Mouse (Mus musculus) heart, embryonic 15.5 days (tissue): ENCODE results near the gene Atp6v1b1. TPM values are rescaled to one million over a fixed set of nuclear protein-coding genes. Genes with fewer than 3 reads are reported as not detected.
A peak's percentile ranks its signal among the peaks of the same experiment; 100 is the strongest.
"Not testable (repeated sequence)": the region's sequence is repeated elsewhere in the genome, so short reads cannot be mapped to it uniquely, and the experiment has no call there.

Experiments used
- ATAC-seq: fragments of 200-750 bp; cut with Nextera tagmentation; replicated peaks from 2 replicates; pipeline ENCODE4 v1.8.0; 2017; ENCODE audit warnings: low read depth, moderate TSS enrichment; ENCODE audit not compliant: insufficient number of reproducible peaks, insufficient read depth, low FRiP score
- H3K27ac ChIP-seq: fragments of 300-500 bp; sonication (generic); 2 replicates; pipeline ENCODE4 v1.5.1; 2015; ENCODE audit warnings: mild to moderate bottlenecking, inconsistent platforms
- H3K27me3 ChIP-seq: fragments of 300-500 bp; sonication (generic); 2 replicates; pipeline ENCODE4 v1.6.1; 2015; ENCODE audit warnings: inconsistent platforms
- H3K36me3 ChIP-seq: fragments of 300-500 bp; sonication (generic); 2 replicates; pipeline ENCODE4 v1.6.1; 2015; ENCODE audit warnings: mild to moderate bottlenecking, inconsistent platforms
- H3K4me1 ChIP-seq: fragments of 300-500 bp; sonication (generic); replicated peaks from 2 replicates; pipeline ENCODE4 v1.6.1; 2015; ENCODE audit warnings: inconsistent platforms
- H3K4me2 ChIP-seq: fragments of 300-500 bp; sonication (generic); 2 replicates; pipeline ENCODE4 v1.6.1; 2015; ENCODE audit warnings: inconsistent platforms, mild to moderate bottlenecking, moderate library complexity
- H3K4me3 ChIP-seq: fragments of 300-500 bp; sonication (generic); 2 replicates; pipeline ENCODE4 v1.5.1; 2015; ENCODE audit warnings: mild to moderate bottlenecking, inconsistent platforms
- H3K9ac ChIP-seq: fragments of 300-500 bp; sonication (generic); 2 replicates; pipeline ENCODE4 v1.6.1; 2015; ENCODE audit warnings: mild to moderate bottlenecking, inconsistent platforms
- H3K9me3 ChIP-seq: fragments of 300-500 bp; sonication (generic); replicated peaks from 2 replicates; pipeline ENCODE4 v1.6.1; 2016; ENCODE audit warnings: inconsistent platforms
- WGBS: fragments of 180-500 bp; shearing (Covaris S2); methylation state at CpG from one replicate; pipeline ENCODE4 v1.1.7; 2015; ENCODE audit warnings: mixed read lengths; 5-methylcytosine and 5-hydroxymethylcytosine counted together
- polyA plus RNA-seq: library from polyadenylated mRNA; unstranded; fragments of >200 nt; fragmentation: Nextera tagmentation; extraction: Ambion mirVana; gene quantifications from 2 replicates; pipeline ENCODE4 v1.2.1, GENCODE M21; 2015

Atp6v1b1 gene
- polyA plus RNA-seq, 1 experiment from 2014 or later, result not detected

DNA sequence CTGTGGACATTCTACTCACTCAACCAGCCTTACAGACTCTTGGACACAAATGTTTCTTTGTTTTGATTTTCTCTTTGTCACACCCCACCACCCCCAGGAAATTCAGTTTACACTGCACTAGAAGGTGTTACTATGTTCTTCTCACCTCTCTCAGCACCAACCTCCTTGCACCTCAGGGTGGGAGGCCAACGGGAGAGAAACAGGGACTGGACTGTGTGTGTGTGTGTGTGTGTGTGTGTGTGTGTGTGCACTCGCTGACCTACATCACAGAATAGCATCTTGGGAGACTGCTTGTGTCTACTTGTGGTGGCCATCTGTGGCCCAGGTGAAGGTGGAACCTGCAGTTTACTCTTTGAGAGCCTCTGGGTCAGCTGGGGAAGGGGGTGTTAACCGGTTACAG, 43.6 kb downstream of the Atp6v1b1 start:
- H3K4me3 ChIP-seq, result no peak overlapping the region
- H3K9me3 ChIP-seq, result no peaks in the 10 kb centered on the region
- H3K36me3 ChIP-seq, result no peaks in the 10 kb centered on the region
- WGBS, result 69% methylated on average over 3 of the region's 3 CpGs
- no peaks in the 10 kb centered on the region for H3K27me3 ChIP-seq
- ATAC-seq, result no peak
- no peak overlapping the region for H3K9ac ChIP-seq
- peaks cover 4% of the 10 kb centered on the region; the same call in 1 of the 2 replicates for H3K4me1 ChIP-seq
- H3K4me2 ChIP-seq, result no peak overlapping the region
- no peak overlapping the region for H3K27ac ChIP-seq

DNA sequence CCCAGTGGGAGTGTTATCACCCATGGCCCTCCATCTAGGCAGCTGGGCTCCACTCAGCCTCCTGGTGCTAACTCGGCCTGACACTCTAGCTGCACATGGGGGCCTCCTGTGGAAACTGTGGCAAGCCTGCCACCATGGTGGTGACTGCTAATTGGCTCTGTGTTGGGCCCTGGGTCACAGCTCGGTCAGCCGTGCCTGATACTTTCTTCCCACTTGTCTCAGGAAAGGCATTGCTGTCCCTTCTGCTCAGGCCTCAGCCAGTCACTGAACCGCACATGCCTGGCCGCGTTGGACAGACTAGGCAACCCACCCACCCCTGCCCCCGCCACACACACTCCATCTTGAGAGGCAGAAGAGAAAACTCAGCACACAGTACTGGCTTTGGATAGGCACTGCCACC, 45.8 kb downstream of the Atp6v1b1 start:
- H3K9me3 ChIP-seq, result no peaks in the 10 kb centered on the region
- H3K4me1 ChIP-seq, result peaks cover 6% of the 10 kb centered on the region; the same call in 1 of the 2 replicates
- no peak overlapping the region for H3K9ac ChIP-seq
- no peak overlapping the region for H3K4me3 ChIP-seq
- H3K27ac ChIP-seq, result no peak overlapping the region
- 69% methylated on average over 7 of the region's 7 CpGs for WGBS
- no peaks in the 10 kb centered on the region for H3K27me3 ChIP-seq
- no peaks in the 10 kb centered on the region for H3K36me3 ChIP-seq
- no peak overlapping the region for H3K4me2 ChIP-seq
- no peak for ATAC-seq

DNA sequence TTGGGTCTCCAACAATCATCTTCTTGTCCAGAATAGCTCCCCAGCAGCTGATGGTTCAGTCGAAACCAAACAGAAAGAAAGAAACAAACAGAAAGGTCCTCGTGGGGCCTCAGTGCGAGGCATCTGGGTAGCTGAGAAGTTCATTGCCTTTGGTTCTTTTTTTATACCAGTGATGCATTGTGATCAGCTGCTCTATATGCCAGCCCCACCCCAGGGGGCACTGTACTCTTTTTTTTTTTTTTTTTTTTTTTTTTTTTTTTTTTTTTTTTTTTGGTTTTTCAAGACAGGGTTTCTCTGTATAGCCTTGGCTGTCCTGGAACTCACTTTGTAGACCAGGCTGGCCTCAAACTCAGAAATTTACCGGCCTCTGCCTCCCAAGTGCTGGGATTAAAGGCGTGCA, 47.7 kb downstream of the Atp6v1b1 start:
- H3K27me3 ChIP-seq, H3K9ac ChIP-seq, H3K4me2 ChIP-seq, H3K27ac ChIP-seq, H3K36me3 ChIP-seq, ATAC-seq, H3K9me3 ChIP-seq, H3K4me3 ChIP-seq: not testable (repeated sequence)
- WGBS, result 83% methylated on average over 5 of the region's 5 CpGs
- peaks cover 12% of the 10 kb centered on the region for H3K4me1 ChIP-seq

DNA sequence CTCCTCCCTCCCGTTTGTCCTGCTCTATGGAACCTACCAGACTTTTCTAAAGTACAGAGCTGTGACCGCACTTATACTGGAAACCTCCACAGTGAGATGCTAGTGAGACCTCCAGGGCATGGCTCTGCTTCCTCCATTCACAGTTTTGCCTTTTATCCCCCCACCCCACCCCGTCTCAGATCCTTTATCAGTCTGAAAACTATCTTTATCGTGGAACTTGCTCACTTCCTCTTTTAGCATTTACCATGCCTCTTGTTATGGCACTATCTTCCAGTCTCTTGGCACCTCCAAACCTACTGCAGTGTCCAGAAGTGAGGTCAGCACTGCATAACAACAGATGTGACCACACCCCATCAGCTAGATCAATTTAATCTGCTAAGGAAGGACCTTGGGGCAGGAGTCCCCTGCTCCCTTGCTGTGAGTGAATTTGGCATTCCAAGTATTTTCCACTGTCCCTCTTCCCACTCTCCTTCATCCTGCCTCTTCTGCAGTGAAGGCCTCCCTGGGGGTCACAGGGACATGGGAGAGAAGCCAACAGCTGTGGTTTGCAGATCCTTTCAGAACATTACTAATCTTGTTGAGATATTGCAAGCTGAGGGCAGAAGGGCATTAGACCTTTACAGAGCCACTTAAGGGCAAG, 48.6 kb downstream of the Atp6v1b1 start:
- no peak overlapping the region for H3K4me2 ChIP-seq
- no peak for ATAC-seq
- no peak overlapping the region for H3K4me3 ChIP-seq
- H3K27ac ChIP-seq, result no peak overlapping the region
- H3K9me3 ChIP-seq, result no peaks in the 10 kb centered on the region
- no peaks in the 10 kb centered on the region for H3K27me3 ChIP-seq
- no peak overlapping the region for H3K9ac ChIP-seq
- 44% methylated on average over 4 of the region's 4 CpGs for WGBS
- H3K36me3 ChIP-seq, result no peaks in the 10 kb centered on the region
- peaks cover 14% of the 10 kb centered on the region for H3K4me1 ChIP-seq

DNA sequence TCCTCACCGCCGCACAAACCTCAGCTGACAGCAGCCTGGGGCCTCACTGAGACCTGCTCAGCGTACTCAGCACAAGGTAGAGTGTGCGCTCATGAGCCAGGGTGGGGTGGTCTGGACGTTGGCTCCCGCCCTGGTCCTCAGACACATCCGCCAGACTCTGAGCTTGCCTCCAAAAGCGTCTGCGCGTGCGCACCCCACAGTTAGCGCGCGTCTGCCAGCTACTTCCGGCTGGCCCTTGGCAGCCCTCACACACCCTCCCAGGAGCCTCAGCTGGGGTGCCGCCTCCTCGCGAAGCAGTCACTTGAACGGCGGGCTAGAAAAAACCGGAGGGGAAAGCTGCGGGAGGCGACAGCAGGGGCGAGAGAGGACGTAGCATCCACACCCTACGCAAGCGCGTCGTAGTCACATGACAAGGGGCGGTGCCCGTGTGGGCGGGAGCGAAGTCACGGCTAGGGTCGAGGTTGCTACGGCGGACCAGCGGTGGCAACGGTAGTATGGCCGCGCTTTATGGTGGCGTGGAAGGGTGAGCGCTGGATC, 52.0 kb downstream of the Atp6v1b1 start, which contains the start of gene Nagk:
Nagk (plus strand) TSS at position 223 of the 537 bp plus-strand sequence.
- no peaks in the 10 kb centered on the region for H3K9me3 ChIP-seq
- peak within 1 kb of the TSS; percentile 82 for H3K4me2 ChIP-seq
- H3K36me3 ChIP-seq, result no peaks in the 10 kb centered on the region
- peaks cover 14% of the 10 kb centered on the region for H3K4me1 ChIP-seq
- ATAC-seq, result peak; percentile 92
- no peaks in the 10 kb centered on the region for H3K27me3 ChIP-seq
- H3K4me3 ChIP-seq, result peak within 1 kb of the TSS; percentile 63
- peak within 1 kb of the TSS; percentile 92 for H3K27ac ChIP-seq
- peak within 1 kb of the TSS; percentile 77 for H3K9ac ChIP-seq
- 0% methylated on average over 43 of the region's 43 CpGs for WGBS

DNA sequence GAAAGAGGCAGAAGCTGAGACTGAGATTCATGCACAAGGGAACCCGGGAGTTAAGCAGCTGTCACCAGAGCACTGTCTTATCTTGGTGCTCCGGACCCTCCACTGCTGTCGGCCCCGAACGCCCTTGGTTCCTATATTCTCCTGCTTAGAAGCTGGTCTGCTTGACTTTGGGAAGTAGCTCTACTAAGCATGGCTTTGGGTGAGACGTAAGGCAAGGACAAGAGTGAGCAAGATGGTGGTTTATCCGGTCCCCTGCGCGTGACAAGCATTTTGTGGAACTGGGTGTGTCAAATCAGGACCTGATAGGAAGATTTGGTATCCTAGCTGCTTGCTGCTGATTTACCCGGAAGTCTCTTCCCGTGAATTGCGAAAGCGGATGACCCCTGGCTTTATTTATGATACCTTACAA, 52.7 kb downstream of the Atp6v1b1 start:
- 5% methylated on average over 13 of the region's 13 CpGs for WGBS
- peak overlapping the region; percentile 92 for H3K27ac ChIP-seq
- peak overlapping the region; percentile 82 for H3K4me2 ChIP-seq
- H3K4me1 ChIP-seq, result peaks cover 14% of the 10 kb centered on the region
- peak overlapping the region; percentile 77 for H3K9ac ChIP-seq
- H3K4me3 ChIP-seq, result peak overlapping the region; percentile 63
- H3K27me3 ChIP-seq, result no peaks in the 10 kb centered on the region
- H3K36me3 ChIP-seq, result peaks cover 6% of the 10 kb centered on the region; the same call in 1 of the 2 replicates
- ATAC-seq, result peak; percentile 8; the same call in 1 of the 2 replicates
- H3K9me3 ChIP-seq, result no peaks in the 10 kb centered on the region

DNA sequence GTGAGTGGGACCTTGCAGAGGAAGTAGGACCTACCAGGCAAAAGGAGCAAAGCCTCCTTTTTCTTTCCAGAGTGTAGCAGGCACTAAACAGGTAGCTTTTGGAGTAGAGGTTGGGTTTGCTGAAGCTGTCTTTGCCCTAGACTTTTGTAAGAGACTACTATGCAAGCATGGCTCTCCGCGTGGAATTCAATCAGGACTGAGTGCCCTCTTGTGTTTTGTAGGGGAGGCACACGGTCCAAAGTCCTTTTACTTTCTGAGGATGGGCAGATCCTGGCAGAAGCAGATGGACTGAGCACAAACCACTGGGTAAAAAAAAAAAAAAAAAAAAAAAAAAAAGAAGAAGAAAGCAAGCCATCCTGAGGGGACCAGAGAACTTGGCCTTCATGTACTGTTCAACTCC, 53.9 kb downstream of the Atp6v1b1 start:
- H3K9ac ChIP-seq, result no peak overlapping the region
- H3K27ac ChIP-seq, result no peak overlapping the region
- no peak for ATAC-seq
- H3K27me3 ChIP-seq, result no peaks in the 10 kb centered on the region
- peaks cover 8% of the 10 kb centered on the region for H3K4me1 ChIP-seq
- H3K36me3 ChIP-seq, result peaks cover 16% of the 10 kb centered on the region
- no peak overlapping the region for H3K4me2 ChIP-seq
- no peak overlapping the region for H3K4me3 ChIP-seq
- H3K9me3 ChIP-seq, result no peaks in the 10 kb centered on the region
- 57% methylated on average over 3 of the region's 3 CpGs for WGBS

DNA sequence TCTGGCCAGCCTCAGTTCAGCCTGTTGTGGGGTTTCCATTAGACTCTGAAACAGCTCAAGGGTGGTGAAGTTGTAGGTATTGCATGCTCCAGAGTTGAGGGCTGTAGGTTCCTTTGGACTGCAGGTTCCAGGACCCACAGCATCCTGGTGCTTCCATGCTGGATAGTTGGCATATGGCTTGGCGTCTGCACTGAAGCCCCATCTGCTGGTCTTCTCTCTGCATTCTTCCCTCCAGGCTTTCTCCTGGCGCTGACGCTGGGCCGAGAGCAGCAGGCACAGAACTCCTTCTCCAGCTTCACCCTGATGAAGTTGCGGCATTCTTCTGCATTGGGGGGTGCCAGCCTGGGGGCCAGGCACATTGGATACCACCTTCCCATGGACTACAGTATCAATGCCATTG, 59.2 kb downstream of the Atp6v1b1 start:
- ATAC-seq, result no peak
- WGBS, result 88% methylated on average over 5 of the region's 5 CpGs
- H3K27me3 ChIP-seq, result no peaks in the 10 kb centered on the region
- H3K36me3 ChIP-seq, result peaks cover 36% of the 10 kb centered on the region
- H3K4me1 ChIP-seq, result no peaks in the 10 kb centered on the region
- H3K27ac ChIP-seq, result no peak overlapping the region
- no peaks in the 10 kb centered on the region for H3K9me3 ChIP-seq
- H3K9ac ChIP-seq, result no peak overlapping the region
- no peak overlapping the region for H3K4me2 ChIP-seq
- no peak overlapping the region for H3K4me3 ChIP-seq

DNA sequence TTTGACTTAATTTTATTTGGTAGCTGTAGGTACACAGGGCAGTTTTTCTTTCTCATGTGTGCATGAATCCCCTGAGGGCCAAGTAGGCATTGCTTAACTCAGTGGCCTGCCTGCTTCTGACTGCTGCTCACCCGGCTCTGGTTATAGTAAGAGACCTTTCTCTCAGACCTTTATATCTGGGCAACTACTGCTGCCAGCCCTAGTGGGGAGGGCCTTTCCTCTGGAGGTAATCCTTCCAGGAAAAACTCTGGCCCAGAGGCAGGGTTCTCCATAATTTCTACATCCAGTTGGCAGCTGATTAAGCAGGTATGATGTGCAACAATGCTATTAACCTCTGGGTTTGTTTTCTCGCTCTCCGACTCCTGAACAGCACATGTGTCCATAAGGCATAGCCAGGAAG, 60.1 kb downstream of the Atp6v1b1 start:
- Histone ChIP-seq H3K4me2 (no peak overlapping the region), H3K36me3 (peaks cover 36% of the 10 kb centered on the region), H3K4me1 (no peaks in the 10 kb centered on the region), H3K9me3 (no peaks in the 10 kb centered on the region), H3K9ac (no peak overlapping the region), H3K27ac (no peak overlapping the region), H3K27me3 (no peaks in the 10 kb centered on the region), H3K4me3 (no peak overlapping the region)
- 93% methylated on average over 3 of the region's 3 CpGs for WGBS
- no peak for ATAC-seq

Other genes starting within 250 kb of the Atp6v1b1 start
- 48.2 and 61.0 TPM in 2 replicates for gene Dguok, start 236.0 kb upstream of the Atp6v1b1 start, polyA plus RNA-seq
- 17.5 and 41.6 TPM in 2 replicates for gene Actg2, start 206.7 kb upstream of the Atp6v1b1 start, polyA plus RNA-seq
- 22.0 and 23.6 TPM in 2 replicates for gene Stambp, start 170.3 kb upstream of the Atp6v1b1 start, polyA plus RNA-seq
- 0.19 and 0.50 TPM in 2 replicates for gene Clec4f, start 86.8 kb upstream of the Atp6v1b1 start, polyA plus RNA-seq
- 0.20 and 0.26 TPM in 2 replicates for gene Cd207, start 65.1 kb upstream of the Atp6v1b1 start, polyA plus RNA-seq
- gene Vax2, start 31.7 kb upstream of the Atp6v1b1 start, polyA plus RNA-seq, result not detected in 2 replicates
- gene Ankrd53, start 19.7 kb downstream of the Atp6v1b1 start, polyA plus RNA-seq, result 0.10 and 0.24 TPM in 2 replicates
- gene Tex261, start 32.8 kb downstream of the Atp6v1b1 start, polyA plus RNA-seq, result 74.6 and 76.4 TPM in 2 replicates
- 61.2 and 65.0 TPM in 2 replicates for gene Nagk, start 52.0 kb downstream of the Atp6v1b1 start, polyA plus RNA-seq
- 13.1 and 15.3 TPM in 2 replicates for gene Paip2b, start 88.8 kb downstream of the Atp6v1b1 start, polyA plus RNA-seq
- gene Zfp638, start 124.1 kb downstream of the Atp6v1b1 start, polyA plus RNA-seq, result 40.6 TPM in 2 replicates